Mouse (Mus musculus) kidney, postnatal 10 days (tissue): ENCODE data around the gene Stat3.

ENCODE experiments used
- DNase-seq: peaks from one replicate; pipeline ENCODE4 v3.0.0; 2021; ENCODE audit warnings: mixed read lengths

The Stat3 gene

GRCm38 (mm10) chr11:100850778-100851528, 88.4 kb downstream of the Stat3 start:
- DNase-seq = peak; percentile 81

GRCm38 (mm10) chr11:100850038-100850777, 89.1 kb downstream of the Stat3 start, which contains the start of gene Stat5b:
Stat5b (minus strand) TSS chr11:100850724.
- DNase-seq = peak; percentile 89

- DNase-seq = no peak
Observed at GRCm38 (mm10) chr11:100849456-100850037, 89.8 kb downstream of the Stat3 start.

- DNase-seq = no peak
Observed at GRCm38 (mm10) chr11:100848789-100849379, 90.5 kb downstream of the Stat3 start.

- no peak for DNase-seq
Observed at GRCm38 (mm10) chr11:100848080-100848479, 91.3 kb downstream of the Stat3 start.

- no peak for DNase-seq
Observed at GRCm38 (mm10) chr11:100847572-100847971, 91.8 kb downstream of the Stat3 start.

- no peak for DNase-seq
Observed at GRCm38 (mm10) chr11:100845793-100846192, 93.5 kb downstream of the Stat3 start.

- DNase-seq = no peak
Observed at GRCm38 (mm10) chr11:100844121-100844520, 95.2 kb downstream of the Stat3 start.

- DNase-seq = no peak
Observed at GRCm38 (mm10) chr11:100843070-100843669, 96.2 kb downstream of the Stat3 start.

- no peak for DNase-seq
Observed at GRCm38 (mm10) chr11:100842025-100842424, 97.3 kb downstream of the Stat3 start.

GRCm38 (mm10) chr11:100840866-100841265, 98.5 kb downstream of the Stat3 start:
- no peak for DNase-seq

- DNase-seq = no peak
Observed at GRCm38 (mm10) chr11:100839523-100839922, 99.8 kb downstream of the Stat3 start.

- no peak for DNase-seq
Observed at GRCm38 (mm10) chr11:100838894-100839293, 100.4 kb downstream of the Stat3 start.

- DNase-seq = no peak
Observed at GRCm38 (mm10) chr11:100836923-100837702, 102.2 kb downstream of the Stat3 start.
